Mouse (Mus musculus): ENCODE measurements around the gene Slc44a5.

- TF ChIP-seq CTCF (IDR thresholded peaks at IDR 0.05; ENCODE audit: low read depth, low read length) (no peak), POLR2A (IDR thresholded peaks at IDR 0.05; ENCODE audit: extremely low read depth, insufficient read depth, low read length) (no peak)
Measured at GRCm38 (mm10) chr3:154201796-154202195, 228.6 kb downstream of the Slc44a5 start.
